Mouse (Mus musculus) heart, embryonic 16.5 days (tissue): Measurements from ENCODE around the gene Rfx5. TPM values are rescaled to one million over a fixed set of nuclear protein-coding genes. Genes with fewer than 3 reads are reported as not detected.

Experiments used
- ATAC-seq: fragments of 200-750 bp; cut with Nextera tagmentation; replicated peaks from 2 replicates; pipeline ENCODE4 v1.8.0; 2017; ENCODE audit warnings: moderate number of reproducible peaks; ENCODE audit not compliant: insufficient read depth, low FRiP score; ENCODE audit errors: extremely low read depth
- H3K27ac ChIP-seq: fragments of 300-500 bp; sonication (generic); 2 replicates; pipeline ENCODE4 v1.5.1; 2014; ENCODE audit warnings: mild to moderate bottlenecking, low read length, control low read depth, moderate library complexity
- H3K27me3 ChIP-seq: fragments of 300-500 bp; sonication (generic); 2 replicates; pipeline ENCODE4 v1.6.1; 2014; ENCODE audit warnings: low read length, mixed read lengths; ENCODE audit not compliant: control insufficient read depth, insufficient read depth
- H3K36me3 ChIP-seq: fragments of 300-500 bp; sonication (generic); 2 replicates; pipeline ENCODE4 v1.6.1; 2014; ENCODE audit not compliant: control insufficient read depth, insufficient read depth
- H3K4me1 ChIP-seq: fragments of 300-500 bp; sonication (generic); 2 replicates; pipeline ENCODE4 v1.6.1; 2014; ENCODE audit warnings: low read length, mixed read lengths; ENCODE audit not compliant: control insufficient read depth, insufficient read depth
- H3K4me2 ChIP-seq: fragments of 300-500 bp; sonication (generic); 2 replicates; pipeline ENCODE4 v1.6.1; 2014; ENCODE audit warnings: low read depth, mild to moderate bottlenecking, control low read depth, low read length
- H3K4me3 ChIP-seq: fragments of 300-500 bp; sonication (generic); 2 replicates; pipeline ENCODE4 v1.5.1; 2014; ENCODE audit warnings: mild to moderate bottlenecking, control low read depth, low read length
- H3K9ac ChIP-seq: fragments of 300-500 bp; sonication (generic); 2 replicates; pipeline ENCODE4 v1.6.1; 2014; ENCODE audit warnings: low read length, control low read depth
- H3K9me3 ChIP-seq: fragments of 300-500 bp; sonication (generic); replicated peaks from 2 replicates; pipeline ENCODE4 v1.6.1; 2016; ENCODE audit warnings: low read length; ENCODE audit not compliant: control insufficient read depth
- WGBS: fragments of 180-500 bp; shearing (Covaris S2); extraction: QIAGEN DNeasy Blood & Tissue Kit; methylation state at CpG from one replicate; pipeline ENCODE4 v1.1.7; 2014; 5-methylcytosine and 5-hydroxymethylcytosine counted together
- microRNA-seq: library from miRNA; unstranded; fragments of <30 nt; microRNA quantifications from one replicate; pipeline ENCODE4, GENCODE M21; 2017
- polyA plus RNA-seq: library from polyadenylated mRNA; unstranded; fragments of >200 nt; fragmentation: Nextera tagmentation; extraction: Ambion mirVana; gene quantifications from 2 replicates; pipeline ENCODE4 v1.2.1, GENCODE M21; 2015

Gene Rfx5
- polyA plus RNA-seq, 1 experiment from 2014 or later: 4.7 TPM

GRCm38 (mm10) chr3:95002569-95002968, 48.7 kb downstream of the Rfx5 start:
- H3K9me3 ChIP-seq: no peaks in the 10 kb centered on the region
- no peak overlapping the region for H3K9ac ChIP-seq
- H3K36me3 ChIP-seq: peaks cover 63% of the 10 kb centered on the region
- H3K4me2 ChIP-seq: no peak overlapping the region
- no peaks in the 10 kb centered on the region for H3K27me3 ChIP-seq
- ATAC-seq: no peak
- 85% methylated on average over 4 of the region's 4 CpGs for WGBS
- H3K4me1 ChIP-seq: no peaks in the 10 kb centered on the region
- H3K4me3 ChIP-seq: no peak overlapping the region
- H3K27ac ChIP-seq: no peak overlapping the region

GRCm38 (mm10) chr3:95003273-95003672, 49.4 kb downstream of the Rfx5 start:
- no peak for ATAC-seq
- no peak overlapping the region for H3K4me2 ChIP-seq

DNA sequence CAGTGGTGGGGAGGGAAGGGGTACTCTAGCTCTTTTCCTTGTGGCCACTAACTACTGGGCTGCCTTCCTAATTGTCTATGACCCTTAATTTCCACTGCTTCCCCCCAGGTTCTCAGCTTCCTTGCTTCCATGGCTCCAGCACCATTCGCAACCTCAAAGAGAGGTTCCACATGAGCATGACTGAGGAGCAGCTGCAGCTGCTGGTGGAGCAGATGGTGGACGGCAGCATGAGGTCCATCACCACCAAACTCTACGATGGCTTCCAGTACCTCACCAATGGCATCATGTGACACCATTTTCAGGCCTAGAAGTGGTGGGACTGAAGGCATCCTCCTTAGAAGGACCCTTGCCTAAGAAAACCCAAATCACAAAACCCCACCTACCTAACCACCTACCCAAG, 51.8 kb downstream of the Rfx5 start:
- no peaks in the 10 kb centered on the region for H3K27me3 ChIP-seq
- no peaks in the 10 kb centered on the region for H3K4me1 ChIP-seq
- no peak overlapping the region for H3K4me3 ChIP-seq
- WGBS: 87% methylated on average over 3 of the region's 3 CpGs
- no peak overlapping the region for H3K27ac ChIP-seq
- H3K36me3 ChIP-seq: peaks cover 66% of the 10 kb centered on the region
- ATAC-seq: no peak
- no peaks in the 10 kb centered on the region for H3K9me3 ChIP-seq
- H3K4me2 ChIP-seq: no peak overlapping the region
- no peak overlapping the region for H3K9ac ChIP-seq

More at GRCm38 (mm10) chr3:95003273-95003672, 49.4 kb downstream of the Rfx5 start:
- Histone ChIP-seq H3K27me3 (no peaks in the 10 kb centered on the region), H3K4me3 (no peak overlapping the region), H3K9me3 (no peaks in the 10 kb centered on the region), H3K9ac (no peak overlapping the region), H3K36me3 (peaks cover 70% of the 10 kb centered on the region), H3K27ac (no peak overlapping the region), H3K4me1 (no peaks in the 10 kb centered on the region)

- Histone ChIP-seq H3K36me3 (peaks cover 65% of the 10 kb centered on the region), H3K4me3 (no peak overlapping the region), H3K4me2 (no peak overlapping the region), H3K4me1 (no peaks in the 10 kb centered on the region), H3K9ac (no peak overlapping the region), H3K27me3 (no peaks in the 10 kb centered on the region), H3K27ac (no peak overlapping the region), H3K9me3 (no peaks in the 10 kb centered on the region)
- no peak for ATAC-seq
- WGBS: 85% methylated on average over 9 of the region's 9 CpGs
Observed at GRCm38 (mm10) chr3:95007706-95008105, 53.8 kb downstream of the Rfx5 start.

DNA sequence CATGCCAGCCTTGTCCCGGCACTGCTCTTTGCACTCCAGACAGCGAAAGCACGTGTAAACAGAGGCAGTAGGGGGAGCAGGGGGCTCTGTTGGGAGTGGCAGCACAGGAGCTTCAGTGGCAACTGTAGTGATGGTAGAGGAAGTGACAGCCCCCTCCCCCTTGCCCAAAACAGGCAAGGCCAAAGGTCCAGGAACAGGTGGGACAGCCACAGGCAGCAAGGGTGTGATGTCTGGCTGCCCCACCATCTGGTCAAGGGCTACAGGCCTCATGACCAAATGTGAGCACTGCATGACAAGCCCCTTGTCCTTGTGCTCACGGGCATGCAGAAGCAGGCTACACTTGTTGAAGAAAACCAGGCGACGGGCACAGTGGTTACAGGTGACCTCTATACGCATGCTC, 56.5 kb downstream of the Rfx5 start:
- Histone ChIP-seq H3K36me3 (peaks cover 51% of the 10 kb centered on the region), H3K4me1 (peaks cover 12% of the 10 kb centered on the region)
- 76% methylated on average over 7 of the region's 7 CpGs for WGBS

More for the DNA sequence above, 56.5 kb downstream of the Rfx5 start:
- no peaks in the 10 kb centered on the region for H3K9me3 ChIP-seq
- H3K4me3 ChIP-seq: no peak overlapping the region
- no peak for ATAC-seq
- H3K9ac ChIP-seq: no peak overlapping the region
- no peaks in the 10 kb centered on the region for H3K27me3 ChIP-seq
- H3K27ac ChIP-seq: no peak overlapping the region
- H3K4me2 ChIP-seq: no peak overlapping the region

Small RNAs within 50 kb of the gene (microRNA-seq; reads per million reads assigned to microRNA genes)
- gene Mir7013: not detected

Other genes with a start within 250 kb of the Rfx5 start
- gene Cgn, start 167.6 kb upstream of the Rfx5 start, polyA plus RNA-seq: 2.7 and 4.4 TPM in 2 replicates
- 8.9 and 9.5 TPM in 2 replicates for gene Pogz, start 116.5 kb upstream of the Rfx5 start, polyA plus RNA-seq
- gene Psmb4, start 67.1 kb upstream of the Rfx5 start, polyA plus RNA-seq: 279 and 299 TPM in 2 replicates
- 124 and 143 TPM in 2 replicates for gene Selenbp1, start 21.0 kb upstream of the Rfx5 start, polyA plus RNA-seq
- gene Pi4kb, start 20.7 kb downstream of the Rfx5 start, polyA plus RNA-seq: 15.1 and 20.1 TPM in 2 replicates
- gene Zfp687, start 61.4 kb downstream of the Rfx5 start, polyA plus RNA-seq: 16.4 and 16.9 TPM in 2 replicates
- 201 and 223 TPM in 2 replicates for gene Psmd4, start 88.5 kb downstream of the Rfx5 start, polyA plus RNA-seq
- gene Pip5k1a, start 152.9 kb downstream of the Rfx5 start, polyA plus RNA-seq: 17.6 and 17.9 TPM in 2 replicates
- 92.5 and 96.6 TPM in 2 replicates for gene Vps72, start 156.9 kb downstream of the Rfx5 start, polyA plus RNA-seq
- 1.9 TPM in 2 replicates for gene Tmod4, start 170.4 kb downstream of the Rfx5 start, polyA plus RNA-seq
- gene Scnm1, start 179.9 kb downstream of the Rfx5 start, polyA plus RNA-seq: 54.1 and 59.2 TPM in 2 replicates
- 9.7 and 11.3 TPM in 2 replicates for gene Lysmd1, start 180.0 kb downstream of the Rfx5 start, polyA plus RNA-seq
- 3.9 and 4.4 TPM in 2 replicates for gene Tnfaip8l2, start 188.3 kb downstream of the Rfx5 start, polyA plus RNA-seq
- 1.5 and 2.7 TPM in 2 replicates for gene Sema6c, start 206.4 kb downstream of the Rfx5 start, polyA plus RNA-seq